Mouse (Mus musculus) liver, embryonic 15.5 days (tissue): ENCODE data around the gene Coro1b. TPM values are rescaled to one million over a fixed set of nuclear protein-coding genes. Genes with fewer than 3 reads are reported as not detected.

Experiments used
- ATAC-seq: fragments of 200-750 bp; cut with Nextera tagmentation; 2 replicates; pipeline ENCODE4 v1.8.0; 2017; ENCODE audit warnings: moderate number of reproducible peaks, mild to moderate bottlenecking, moderate library complexity; ENCODE audit not compliant: insufficient read depth
- H3K27ac ChIP-seq: fragments of 300-500 bp; sonication (generic); replicated peaks from 2 replicates; pipeline ENCODE4 v1.5.1; 2015; ENCODE audit warnings: mild to moderate bottlenecking, inconsistent platforms
- H3K27me3 ChIP-seq: fragments of 300-500 bp; sonication (generic); 2 replicates; pipeline ENCODE4 v1.6.1; 2015; ENCODE audit warnings: mild to moderate bottlenecking, inconsistent platforms
- H3K36me3 ChIP-seq: fragments of 300-500 bp; sonication (generic); replicated peaks from 2 replicates; pipeline ENCODE4 v1.6.1; 2015; ENCODE audit warnings: moderate library complexity, mild to moderate bottlenecking, inconsistent platforms
- H3K4me1 ChIP-seq: fragments of 300-500 bp; sonication (generic); replicated peaks from 2 replicates; pipeline ENCODE4 v1.6.1; 2015; ENCODE audit warnings: inconsistent platforms
- H3K4me2 ChIP-seq: fragments of 300-500 bp; sonication (generic); 2 replicates; pipeline ENCODE4 v1.6.1; 2015; ENCODE audit warnings: moderate library complexity, mild to moderate bottlenecking, inconsistent platforms
- H3K4me3 ChIP-seq: fragments of 300-500 bp; sonication (generic); replicated peaks from 2 replicates; pipeline ENCODE4 v1.5.1; 2015; ENCODE audit warnings: mild to moderate bottlenecking, inconsistent platforms
- H3K9ac ChIP-seq: fragments of 300-500 bp; sonication (generic); 2 replicates; pipeline ENCODE4 v1.6.1; 2015; ENCODE audit warnings: moderate library complexity, mild to moderate bottlenecking, inconsistent platforms
- H3K9me3 ChIP-seq: fragments of 300-500 bp; sonication (generic); replicated peaks from 2 replicates; pipeline ENCODE4 v1.6.1; 2016; ENCODE audit warnings: inconsistent platforms
- WGBS: fragments of 180-500 bp; shearing (Covaris S2); methylation state at CpG from one replicate; pipeline ENCODE4 v1.1.7; 2015; ENCODE audit warnings: mixed read lengths; ENCODE audit not compliant: insufficient replicate concordance; 5-methylcytosine and 5-hydroxymethylcytosine counted together
- polyA plus RNA-seq: library from polyadenylated mRNA; unstranded; fragments of >200 nt; fragmentation: Nextera tagmentation; extraction: Ambion mirVana; gene quantifications from 2 replicates; pipeline ENCODE4 v1.2.1, GENCODE M21; 2015

Gene Coro1b
- polyA plus RNA-seq, 1 experiment from 2014 or later: 71.8 TPM

DNA sequence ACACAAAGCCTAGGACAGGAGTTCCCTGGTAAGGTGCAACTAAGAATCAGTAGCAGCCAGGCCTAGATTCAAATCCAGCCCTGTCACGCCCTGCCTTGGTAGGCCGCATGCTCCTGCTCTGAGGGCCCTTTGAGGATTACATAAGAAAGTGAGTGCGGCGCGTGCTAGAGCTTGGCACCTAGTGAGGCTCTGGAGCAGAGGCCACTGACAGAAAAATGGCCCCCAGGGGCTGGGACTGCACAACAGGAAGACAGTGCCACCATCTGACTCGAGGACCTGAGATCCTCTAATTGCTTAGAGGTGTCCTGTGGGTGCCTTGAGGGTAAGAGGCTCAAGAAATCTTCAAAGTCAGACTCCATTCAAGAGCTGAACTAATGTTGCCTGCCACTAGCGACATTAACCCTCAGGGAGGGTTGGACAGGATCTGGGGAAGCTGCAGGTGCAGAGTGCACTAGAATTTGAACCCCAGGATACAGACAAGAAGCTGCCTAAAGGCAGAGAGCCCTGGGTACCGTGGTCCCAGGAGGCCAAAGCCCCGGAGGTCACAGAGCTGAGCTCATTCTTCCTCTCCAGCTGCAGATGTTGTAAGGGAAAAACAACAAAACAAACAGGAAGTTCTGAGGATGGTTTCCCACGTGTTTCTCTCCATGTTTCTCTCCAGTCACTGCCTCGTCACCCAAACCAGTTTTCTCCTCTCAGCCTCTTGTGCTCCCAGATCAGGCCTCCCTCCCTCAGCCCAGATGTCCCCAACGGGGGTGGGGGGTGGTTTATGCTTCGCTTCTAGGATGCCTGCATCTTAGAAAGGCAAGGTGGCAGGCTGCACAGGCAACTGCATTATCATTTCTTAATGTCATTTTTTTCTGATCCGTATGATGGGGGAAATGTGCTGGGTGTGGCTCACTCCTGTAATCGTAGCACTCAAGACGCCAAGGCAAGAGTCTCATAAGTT is 3.6 kb upstream of the Coro1b start:
- WGBS: 63% methylated on average over 16 of the region's 16 CpGs
- Histone ChIP-seq H3K27me3 (peaks cover 19% of the 10 kb centered on the region; the same call in 1 of the 2 replicates), H3K4me1 (peaks cover 43% of the 10 kb centered on the region), H3K4me2 (no peak overlapping the region), H3K27ac (no peak overlapping the region), H3K9ac (no peak overlapping the region), H3K4me3 (no peak overlapping the region), H3K9me3 (no peaks in the 10 kb centered on the region), H3K36me3 (no peaks in the 10 kb centered on the region)
- ATAC-seq: no peak

DNA sequence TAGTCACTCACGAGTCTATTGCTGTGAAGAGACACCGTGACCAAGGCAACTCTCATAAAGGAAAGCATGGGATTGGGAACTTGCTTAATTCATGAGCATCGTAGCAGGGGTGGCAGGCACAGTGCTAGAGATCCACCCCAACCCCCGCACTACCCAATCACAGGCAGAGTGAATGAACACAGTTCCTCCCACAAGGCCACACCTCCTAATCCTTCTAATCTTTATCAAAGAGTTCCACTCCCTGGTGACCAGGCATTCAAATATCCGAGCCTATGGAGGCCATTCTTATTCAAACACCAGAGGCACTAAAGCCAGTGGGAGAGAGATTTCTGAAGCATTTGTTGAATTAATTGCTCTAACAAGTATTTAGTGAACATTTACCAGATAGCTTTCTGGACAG is 2.5 kb upstream of the Coro1b start:
- Histone ChIP-seq H3K4me2 (no peak overlapping the region), H3K9ac (no peak overlapping the region), H3K27ac (no peak overlapping the region), H3K36me3 (peaks cover 10% of the 10 kb centered on the region; the same call in 1 of the 2 replicates), H3K4me3 (no peak overlapping the region), H3K9me3 (no peaks in the 10 kb centered on the region), H3K4me1 (peaks cover 47% of the 10 kb centered on the region), H3K27me3 (peaks cover 11% of the 10 kb centered on the region; the same call in 1 of the 2 replicates)
- 76% methylated on average over 5 of the region's 5 CpGs for WGBS
- no peak for ATAC-seq

DNA sequence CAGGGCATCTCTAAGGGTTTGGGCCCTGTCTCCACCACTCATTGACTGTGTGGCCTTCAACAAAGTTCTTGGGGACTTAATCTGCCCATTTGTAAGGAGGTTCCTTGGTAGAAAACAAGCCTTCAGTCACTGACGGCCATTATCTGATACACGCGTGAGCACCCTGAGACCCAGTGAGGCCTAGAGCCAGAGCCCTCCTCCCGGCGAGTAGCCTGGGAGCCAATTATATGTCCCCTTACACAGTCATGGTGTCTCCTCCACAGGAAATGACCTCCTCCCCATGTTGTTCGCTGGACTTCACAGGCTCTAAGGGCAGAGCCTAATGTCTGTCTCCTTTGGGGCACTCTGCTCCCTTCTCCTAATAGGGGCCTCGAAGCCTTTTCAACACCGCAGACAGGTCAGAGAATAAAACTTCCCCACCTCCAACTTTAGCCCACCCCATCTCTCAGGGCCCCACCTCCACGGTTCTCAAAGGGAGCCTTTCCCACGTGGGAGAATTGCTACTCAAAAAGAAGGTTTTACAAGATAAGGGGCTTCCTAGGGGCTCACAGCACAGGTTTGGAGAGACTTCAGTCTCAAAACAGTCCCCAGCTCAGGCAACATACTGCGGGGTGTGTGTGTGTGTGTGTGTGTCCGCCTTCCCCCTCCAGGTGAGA is 1.9 kb upstream of the Coro1b start:
- Histone ChIP-seq H3K4me3 (no peak overlapping the region), H3K27ac (no peak overlapping the region), H3K9me3 (no peaks in the 10 kb centered on the region), H3K27me3 (peaks cover 6% of the 10 kb centered on the region; the same call in 1 of the 2 replicates), H3K4me1 (peaks cover 47% of the 10 kb centered on the region), H3K36me3 (peaks cover 15% of the 10 kb centered on the region; the same call in 1 of the 2 replicates), H3K4me2 (no peak overlapping the region), H3K9ac (no peak overlapping the region)
- 65% methylated on average over 12 of the region's 12 CpGs for WGBS
- ATAC-seq: no peak

DNA sequence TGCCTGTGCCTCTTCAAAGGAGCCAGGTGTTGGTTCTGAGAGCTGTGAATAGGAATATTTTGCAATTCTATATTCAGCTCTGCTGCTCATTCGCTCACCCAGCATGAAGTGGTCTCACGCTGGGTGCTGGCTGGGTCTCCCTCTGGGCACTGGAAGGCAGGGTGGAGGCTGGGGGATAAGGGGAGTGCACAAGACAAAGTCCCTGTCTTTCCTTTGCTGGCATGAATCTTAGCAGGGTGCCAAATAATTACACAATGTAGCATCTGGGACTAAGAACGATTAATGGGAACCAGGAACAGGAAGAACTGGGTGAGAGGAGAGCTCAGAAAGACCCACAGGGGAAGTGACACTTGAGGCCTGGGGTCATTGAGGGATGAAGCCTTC is 1.4 kb upstream of the Coro1b start:
- peaks cover 5% of the 10 kb centered on the region; the same call in 1 of the 2 replicates for H3K27me3 ChIP-seq
- H3K27ac ChIP-seq: no peak overlapping the region
- H3K4me1 ChIP-seq: peaks cover 50% of the 10 kb centered on the region
- H3K9me3 ChIP-seq: no peaks in the 10 kb centered on the region
- ATAC-seq: no peak
- H3K9ac ChIP-seq: no peak overlapping the region
- no peak overlapping the region for H3K4me3 ChIP-seq
- H3K4me2 ChIP-seq: no peak overlapping the region
- H3K36me3 ChIP-seq: peaks cover 20% of the 10 kb centered on the region; the same call in 1 of the 2 replicates
- WGBS: 51% methylated on average over 3 of the region's 3 CpGs

DNA sequence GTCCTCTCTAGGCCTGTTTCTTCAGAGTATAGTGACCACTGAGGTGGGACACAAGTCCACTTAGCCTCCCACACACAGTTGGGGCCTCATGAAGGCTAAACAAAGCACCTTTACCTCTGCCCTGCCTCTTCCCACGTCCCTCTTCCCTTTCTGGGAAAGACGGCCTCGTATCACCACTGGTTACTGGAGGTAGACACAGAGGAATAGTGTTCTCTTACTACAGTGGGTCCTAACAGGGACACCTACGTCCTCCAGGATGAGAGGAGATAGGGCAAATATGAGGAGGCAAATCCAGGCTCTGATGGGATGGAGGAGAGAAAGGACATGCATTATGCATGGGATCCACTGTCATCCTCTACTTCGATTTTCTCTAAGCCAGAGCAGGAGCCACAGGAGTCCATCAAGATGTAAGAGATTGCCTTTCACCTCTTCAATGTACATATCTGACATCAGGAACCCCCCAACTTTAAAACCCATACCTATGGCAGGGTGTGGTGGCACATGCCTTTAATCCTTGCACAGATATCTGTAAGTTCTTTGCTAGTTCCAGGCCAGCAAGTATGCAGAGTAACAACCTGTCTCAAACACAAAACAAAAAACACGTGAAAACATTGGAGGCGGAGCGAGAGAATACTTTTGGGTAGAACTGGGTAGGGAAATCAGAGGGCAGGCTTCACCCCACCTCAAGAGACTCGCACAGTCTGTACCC is 483 bp upstream of the Coro1b start:
- H3K9ac ChIP-seq: peak overlapping the region; percentile 6; the same call in 1 of the 2 replicates
- peak overlapping the region; percentile 85 for H3K4me2 ChIP-seq
- H3K9me3 ChIP-seq: no peaks in the 10 kb centered on the region
- ATAC-seq: peak; percentile 4; the same call in 1 of the 2 replicates
- peaks cover 50% of the 10 kb centered on the region for H3K4me1 ChIP-seq
- 0 out of 2 replicates have a peak overlapping the region, but pooled peaks have one; percentile 6 for H3K27ac ChIP-seq
- peaks cover 28% of the 10 kb centered on the region; the same call in 1 of the 2 replicates for H3K36me3 ChIP-seq
- no peaks in the 10 kb centered on the region for H3K27me3 ChIP-seq
- WGBS: 40% methylated on average over 9 of the region's 9 CpGs
- peak overlapping the region; percentile 79 for H3K4me3 ChIP-seq

DNA sequence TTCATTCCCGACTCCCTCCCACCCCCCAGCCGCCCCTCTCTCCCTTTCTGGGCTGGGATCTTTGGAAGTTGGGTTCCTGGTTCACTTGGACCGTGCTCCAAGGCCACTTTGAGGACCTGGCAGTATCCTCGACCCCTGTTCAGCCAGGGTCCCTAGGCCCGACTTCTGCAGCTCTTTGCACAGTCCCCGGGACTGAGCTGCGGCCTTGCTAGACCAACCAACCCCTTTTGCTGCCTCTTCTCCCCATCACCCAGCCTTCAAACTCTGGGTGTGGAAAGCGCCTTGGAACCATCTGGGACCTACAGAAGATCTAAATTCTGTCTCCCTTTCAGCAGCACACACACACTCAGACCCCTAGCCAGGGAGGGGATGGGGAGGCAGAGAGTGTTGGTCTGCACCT is 400 bp downstream of the Coro1b start:
- Histone ChIP-seq H3K27ac (peak overlapping the region; percentile 79), H3K4me3 (peak overlapping the region; percentile 79), H3K9ac (peak overlapping the region; percentile 86), H3K36me3 (peaks cover 37% of the 10 kb centered on the region), H3K27me3 (no peaks in the 10 kb centered on the region), H3K4me1 (peaks cover 55% of the 10 kb centered on the region), H3K9me3 (no peaks in the 10 kb centered on the region), H3K4me2 (peak overlapping the region; percentile 85)
- WGBS: 0% methylated on average over 8 of the region's 8 CpGs
- peak; percentile 25 for ATAC-seq

DNA sequence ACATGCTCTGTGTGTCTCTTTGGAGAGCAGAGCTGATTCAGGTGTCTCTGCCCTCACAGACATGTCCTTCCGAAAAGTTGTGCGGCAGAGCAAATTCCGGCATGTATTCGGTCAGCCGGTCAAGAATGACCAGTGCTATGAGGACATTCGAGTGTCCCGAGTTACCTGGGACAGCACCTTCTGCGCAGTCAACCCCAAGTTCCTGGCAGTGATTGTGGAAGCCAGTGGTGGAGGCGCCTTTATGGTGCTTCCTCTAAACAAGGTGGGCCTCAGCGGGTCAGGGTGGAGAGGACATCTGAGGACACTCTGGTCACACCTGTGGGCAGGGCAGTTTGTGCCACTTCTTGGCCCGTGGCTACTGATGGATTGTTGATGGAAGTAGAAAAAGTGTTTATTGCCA is 864 bp downstream of the Coro1b start:
- Histone ChIP-seq H3K36me3 (peaks cover 37% of the 10 kb centered on the region), H3K27ac (peak overlapping the region; percentile 79), H3K27me3 (no peaks in the 10 kb centered on the region), H3K4me3 (peak overlapping the region; percentile 79), H3K9me3 (no peaks in the 10 kb centered on the region), H3K9ac (peak overlapping the region; percentile 86), H3K4me2 (peak overlapping the region; percentile 85), H3K4me1 (peaks cover 56% of the 10 kb centered on the region)
- no peak for ATAC-seq
- WGBS: 64% methylated on average over 11 of the region's 11 CpGs

DNA sequence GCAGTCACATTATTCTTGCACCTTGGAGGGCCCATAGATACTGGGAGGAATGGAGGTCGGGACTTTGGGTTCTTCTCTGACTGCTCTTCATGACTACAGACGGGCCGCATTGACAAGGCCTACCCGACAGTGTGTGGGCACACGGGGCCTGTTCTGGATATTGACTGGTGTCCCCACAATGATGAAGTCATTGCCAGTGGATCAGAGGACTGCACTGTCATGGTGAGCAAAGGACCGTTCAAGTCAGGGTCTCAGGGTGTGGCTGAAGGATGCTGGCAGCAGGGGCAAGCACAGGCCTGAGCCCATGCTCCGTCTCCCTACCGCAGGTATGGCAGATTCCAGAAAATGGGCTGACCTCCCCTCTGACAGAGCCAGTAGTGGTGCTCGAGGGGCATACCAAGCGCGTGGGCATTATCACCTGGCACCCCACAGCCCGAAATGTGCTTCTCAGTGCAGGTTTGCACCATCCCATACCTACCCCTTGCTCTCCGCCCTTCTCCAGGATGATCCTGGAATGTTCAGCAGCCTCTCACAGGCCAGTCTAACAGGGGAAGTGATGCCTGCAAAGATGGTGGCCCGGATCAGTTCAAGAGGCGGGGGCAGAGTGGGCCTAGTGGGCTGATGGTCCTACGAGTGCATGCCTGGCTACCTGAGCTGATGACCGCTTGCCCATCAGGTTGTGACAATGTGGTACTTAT is 1.5 kb downstream of the Coro1b start:
- H3K9ac ChIP-seq: no peak overlapping the region
- H3K36me3 ChIP-seq: peaks cover 37% of the 10 kb centered on the region
- no peaks in the 10 kb centered on the region for H3K9me3 ChIP-seq
- peak overlapping the region; percentile 85 for H3K4me2 ChIP-seq
- no peaks in the 10 kb centered on the region for H3K27me3 ChIP-seq
- H3K4me1 ChIP-seq: peaks cover 57% of the 10 kb centered on the region
- H3K27ac ChIP-seq: no peak overlapping the region; the same call in 1 of the 2 replicates
- no peak overlapping the region; the same call in 1 of the 2 replicates for H3K4me3 ChIP-seq
- no peak for ATAC-seq
- WGBS: 86% methylated on average over 17 of the region's 17 CpGs

DNA sequence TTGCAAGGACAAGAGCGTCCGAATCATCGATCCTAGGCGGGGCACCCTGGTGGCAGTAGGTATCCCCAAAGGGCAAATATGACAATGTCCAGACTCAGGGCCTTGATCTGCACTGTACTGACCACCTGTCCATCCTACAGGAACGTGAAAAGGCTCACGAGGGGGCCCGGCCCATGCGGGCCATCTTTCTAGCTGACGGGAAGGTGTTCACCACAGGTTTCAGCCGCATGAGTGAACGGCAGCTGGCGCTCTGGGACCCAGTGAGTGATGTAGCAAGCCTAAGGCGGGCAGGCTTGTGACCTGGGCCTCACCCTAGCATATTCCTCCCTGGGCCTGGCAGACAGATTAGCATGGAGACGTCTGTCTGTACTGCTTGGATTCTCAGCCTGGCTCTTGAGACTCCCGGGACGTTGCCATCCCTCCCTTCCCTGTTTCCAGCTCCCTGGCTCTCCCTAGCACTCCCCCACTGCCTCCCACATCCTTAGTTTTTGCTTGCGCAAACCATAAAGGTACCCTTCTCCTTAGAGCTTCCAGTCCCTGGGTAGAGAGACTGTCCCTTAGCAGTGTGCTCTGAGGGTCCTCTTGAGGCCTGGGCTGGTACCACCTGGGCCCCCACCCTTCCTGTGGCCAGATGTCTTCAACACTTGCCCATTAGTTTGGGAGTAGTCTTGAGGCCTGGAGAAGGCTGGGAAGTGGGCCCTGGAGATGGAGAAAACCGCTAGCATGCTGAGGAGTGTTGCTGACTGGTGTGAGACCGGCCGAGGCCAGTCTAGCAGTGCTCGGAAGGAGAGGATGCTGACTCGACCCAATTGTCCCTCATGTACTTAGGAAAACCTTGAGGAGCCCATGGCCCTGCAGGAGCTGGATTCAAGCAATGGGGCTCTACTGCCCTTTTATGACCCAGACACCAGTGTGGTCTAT is 2.4 kb downstream of the Coro1b start:
- Histone ChIP-seq H3K27ac (no peak overlapping the region; the same call in 1 of the 2 replicates), H3K36me3 (peaks cover 43% of the 10 kb centered on the region), H3K4me1 (peaks cover 63% of the 10 kb centered on the region), H3K9me3 (no peaks in the 10 kb centered on the region), H3K27me3 (no peaks in the 10 kb centered on the region), H3K4me2 (no peak overlapping the region), H3K9ac (no peak overlapping the region), H3K4me3 (no peak overlapping the region)
- 84% methylated on average over 22 of the region's 22 CpGs for WGBS
- no peak for ATAC-seq
